Mouse (Mus musculus): ENCODE results near the gene Ncoa3.

GRCm38 (mm10) chr2:166018769-166019168, 26.3 kb downstream of the Ncoa3 start:
- TF ChIP-seq CTCF (IDR thresholded peaks at IDR 0.05; ENCODE audit: low read depth, low read length) (no peak), POLR2A (IDR thresholded peaks at IDR 0.05; ENCODE audit: extremely low read depth, insufficient read depth, low read length) (no peak)

Measured in liver, adult 2 months (tissue).